Mouse (Mus musculus): Measurements from ENCODE around the gene Prph. TPM values are rescaled to one million over a fixed set of nuclear protein-coding genes. Genes with fewer than 3 reads are reported as not detected.

The Prph gene
- polyA plus RNA-seq, 1 experiment, result 37.7 TPM

DNA sequence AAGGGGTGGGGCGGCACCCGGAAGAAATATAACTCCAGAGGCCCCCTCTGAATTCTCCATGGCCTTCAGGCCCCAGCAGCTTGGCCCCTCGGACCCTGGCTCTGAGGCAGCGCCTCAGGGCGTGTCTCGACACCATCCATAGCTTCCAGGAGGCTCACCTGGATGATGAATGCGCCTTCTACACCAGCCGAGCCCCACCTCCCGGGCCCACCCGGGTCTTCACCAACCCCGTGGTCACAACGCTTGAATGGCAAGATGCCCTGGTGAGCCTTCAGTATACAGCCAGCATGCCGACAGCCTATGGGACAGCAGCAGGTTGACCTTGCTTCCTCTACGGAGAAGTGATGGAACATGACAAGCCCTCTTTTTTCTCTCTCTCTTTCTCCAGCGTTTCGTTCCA lies 27.9 kb downstream of the Prph start:
- TF ChIP-seq CTCF (IDR thresholded peaks at IDR 0.05; ENCODE audit: borderline replicate concordance, insufficient read depth, low read depth, low read length) (no peak), POLR2A (IDR thresholded peaks at IDR 0.05; ENCODE audit: borderline replicate concordance, insufficient read depth, low read length) (no peak)
- Histone ChIP-seq H3K4me1 (ENCODE audit: control insufficient read depth, insufficient read depth, low read length) (no peaks in the 10 kb centered on the region), H3K27ac (ENCODE audit: insufficient read depth, low read length) (no peak overlapping the region), H3K4me3 (replicated peaks; ENCODE audit: insufficient read depth, low read depth, low read length) (no peak overlapping the region), H3K27me3 (ENCODE audit: control insufficient read depth, insufficient read depth, low read length) (no peaks in the 10 kb centered on the region; the same call in 1 of the 2 replicates)
- DNase-seq, result no peak
- 87% methylated on average over 16 of the region's 16 CpGs for WGBS

DNA sequence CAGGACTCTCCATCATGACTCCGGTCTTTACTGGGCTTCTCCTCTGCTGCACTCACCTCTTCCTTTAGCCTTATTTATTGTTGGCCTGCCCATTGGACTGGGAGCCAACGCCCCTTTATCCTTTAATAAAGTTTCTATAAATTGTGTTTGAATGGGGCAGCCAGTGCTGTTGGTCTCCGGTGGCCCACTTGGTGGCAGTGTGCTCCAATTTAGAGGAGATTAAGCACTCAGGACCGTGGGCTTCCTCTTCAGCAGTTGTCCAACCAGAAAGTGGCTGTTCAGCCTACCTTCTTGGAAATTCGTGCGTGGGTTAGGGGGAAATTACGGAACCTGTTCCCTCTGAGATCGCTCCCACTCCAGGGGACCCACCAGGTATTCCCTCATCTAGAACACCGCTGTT lies 28.3 kb downstream of the Prph start:
- H3K27me3 ChIP-seq (ENCODE audit: control insufficient read depth, insufficient read depth, low read length), result no peaks in the 10 kb centered on the region; the same call in 1 of the 2 replicates
- DNase-seq, result peak; percentile 19 to 28
- no peak overlapping the region for H3K4me3 ChIP-seq (replicated peaks; ENCODE audit: insufficient read depth, low read depth, low read length)
- 65% methylated on average over 9 of the region's 9 CpGs for WGBS
- no peak for TF ChIP-seq POLR2A (IDR thresholded peaks at IDR 0.05; ENCODE audit: borderline replicate concordance, insufficient read depth, low read length)
- peak; percentile 65; the same call in 1 of the 2 replicates for TF ChIP-seq CTCF (IDR thresholded peaks at IDR 0.05; ENCODE audit: borderline replicate concordance, insufficient read depth, low read depth, low read length)
- H3K4me1 ChIP-seq (ENCODE audit: control insufficient read depth, insufficient read depth, low read length), result no peaks in the 10 kb centered on the region
- no peak overlapping the region for H3K27ac ChIP-seq (ENCODE audit: insufficient read depth, low read length)

DNA sequence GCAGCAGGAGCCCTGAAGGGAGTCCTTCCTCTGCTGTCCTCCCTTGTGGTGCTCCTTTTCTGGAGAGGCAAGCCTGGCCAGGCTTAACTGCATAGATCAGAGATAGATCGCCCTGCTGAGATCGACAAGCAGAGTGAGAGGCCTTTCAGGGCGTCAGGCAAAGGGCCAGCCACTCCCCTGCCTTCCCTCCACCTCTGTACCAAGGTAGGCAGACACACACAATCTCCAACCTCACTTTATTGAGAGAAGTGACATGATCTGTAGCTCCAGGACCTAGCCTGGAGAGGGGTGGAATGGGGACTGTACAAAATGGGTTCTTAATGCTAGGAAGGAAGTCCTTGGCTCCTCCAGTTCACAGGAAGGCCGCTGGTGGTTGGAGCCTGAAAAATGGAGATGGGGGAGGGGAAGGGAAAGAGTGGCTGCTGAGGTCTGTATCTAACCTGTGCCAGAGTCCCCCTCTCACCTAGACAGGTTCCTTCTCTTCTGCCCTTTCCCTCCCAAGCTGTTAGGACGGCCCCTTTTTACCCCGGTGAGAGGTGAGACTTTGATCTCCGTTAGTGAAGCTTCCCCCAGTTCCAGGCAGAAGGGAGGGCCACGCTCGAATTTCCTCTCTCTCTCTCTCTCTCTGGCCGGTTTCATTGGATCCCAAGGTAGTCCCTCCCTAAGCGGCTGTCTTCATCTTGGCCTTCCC lies 29.0 kb downstream of the Prph start:
- Histone ChIP-seq H3K4me3 (replicated peaks; ENCODE audit: insufficient read depth, low read depth, low read length) (no peak overlapping the region), H3K27ac (ENCODE audit: insufficient read depth, low read length) (no peak overlapping the region), H3K4me1 (ENCODE audit: control insufficient read depth, insufficient read depth, low read length) (no peaks in the 10 kb centered on the region), H3K27me3 (ENCODE audit: control insufficient read depth, insufficient read depth, low read length) (peaks cover under 1% of the 10 kb centered on the region; the same call in 1 of the 2 replicates)
- no peak for TF ChIP-seq POLR2A (IDR thresholded peaks at IDR 0.05; ENCODE audit: borderline replicate concordance, insufficient read depth, low read length)
- TF ChIP-seq CTCF (IDR thresholded peaks at IDR 0.05; ENCODE audit: borderline replicate concordance, insufficient read depth, low read depth, low read length), result no peak
- WGBS, result 29% methylated on average over 11 of the region's 11 CpGs
- DNase-seq, result no peak

DNA sequence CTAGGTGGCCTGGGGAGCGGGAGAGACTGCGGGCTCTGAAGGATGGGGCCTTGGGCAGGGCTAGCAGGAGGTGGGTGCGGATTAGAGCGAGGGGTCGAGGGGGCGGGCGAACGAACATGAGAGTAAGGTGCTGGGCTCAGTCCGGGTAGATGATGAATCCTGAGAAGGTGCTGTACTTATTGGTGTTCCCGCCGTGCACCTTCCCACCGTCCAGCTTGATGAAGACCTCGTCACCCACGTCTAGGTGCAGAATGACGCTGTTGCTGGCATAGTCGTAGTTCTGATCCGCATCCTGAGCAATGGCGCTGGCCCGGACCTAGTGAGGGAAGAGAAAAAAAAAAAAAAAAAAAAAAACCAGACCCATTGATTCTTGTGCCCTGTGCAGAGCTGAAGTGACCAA lies 29.6 kb downstream of the Prph start:
- Histone ChIP-seq H3K27me3 (ENCODE audit: control insufficient read depth, insufficient read depth, low read length) (peaks cover 3% of the 10 kb centered on the region; the same call in 1 of the 2 replicates), H3K4me1 (ENCODE audit: control insufficient read depth, insufficient read depth, low read length) (no peaks in the 10 kb centered on the region), H3K4me3 (replicated peaks; ENCODE audit: insufficient read depth, low read depth, low read length) (no peak overlapping the region), H3K27ac (ENCODE audit: insufficient read depth, low read length) (no peak overlapping the region)
- no peak for TF ChIP-seq CTCF (IDR thresholded peaks at IDR 0.05; ENCODE audit: borderline replicate concordance, insufficient read depth, low read depth, low read length)
- no peak for TF ChIP-seq POLR2A (IDR thresholded peaks at IDR 0.05; ENCODE audit: borderline replicate concordance, insufficient read depth, low read length)
- 32% methylated on average over 19 of the region's 19 CpGs for WGBS
- no peak for DNase-seq

DNA sequence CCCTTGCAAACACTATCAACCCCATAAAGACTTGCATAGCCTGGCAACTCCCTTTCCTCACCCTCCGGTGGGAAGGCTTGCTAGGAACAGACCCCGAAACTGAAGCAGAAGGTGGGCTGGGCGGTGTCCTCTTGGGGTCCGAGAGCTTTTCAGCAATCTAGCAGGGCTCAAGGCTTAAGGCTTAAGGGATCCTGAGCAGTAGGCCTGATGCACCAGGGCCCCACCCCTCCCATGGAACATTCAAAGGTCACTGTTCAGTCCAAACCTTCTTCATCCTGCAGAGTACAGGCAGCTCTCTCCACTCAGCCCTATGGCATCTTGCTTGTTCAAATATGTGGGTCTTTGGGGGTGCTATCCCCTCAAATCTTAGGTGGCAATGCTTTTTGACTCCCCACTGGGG lies 31.0 kb downstream of the Prph start:
- no peaks in the 10 kb centered on the region for H3K4me1 ChIP-seq (ENCODE audit: control insufficient read depth, insufficient read depth, low read length)
- DNase-seq, result no peak
- H3K4me3 ChIP-seq (replicated peaks; ENCODE audit: insufficient read depth, low read depth, low read length), result no peak overlapping the region
- peaks cover 3% of the 10 kb centered on the region; the same call in 1 of the 2 replicates for H3K27me3 ChIP-seq (ENCODE audit: control insufficient read depth, insufficient read depth, low read length)
- TF ChIP-seq CTCF (IDR thresholded peaks at IDR 0.05; ENCODE audit: borderline replicate concordance, insufficient read depth, low read depth, low read length), result no peak
- no peak for TF ChIP-seq POLR2A (IDR thresholded peaks at IDR 0.05; ENCODE audit: borderline replicate concordance, insufficient read depth, low read length)
- 81% methylated on average over 4 of the region's 4 CpGs for WGBS
- H3K27ac ChIP-seq (ENCODE audit: insufficient read depth, low read length), result no peak overlapping the region

DNA sequence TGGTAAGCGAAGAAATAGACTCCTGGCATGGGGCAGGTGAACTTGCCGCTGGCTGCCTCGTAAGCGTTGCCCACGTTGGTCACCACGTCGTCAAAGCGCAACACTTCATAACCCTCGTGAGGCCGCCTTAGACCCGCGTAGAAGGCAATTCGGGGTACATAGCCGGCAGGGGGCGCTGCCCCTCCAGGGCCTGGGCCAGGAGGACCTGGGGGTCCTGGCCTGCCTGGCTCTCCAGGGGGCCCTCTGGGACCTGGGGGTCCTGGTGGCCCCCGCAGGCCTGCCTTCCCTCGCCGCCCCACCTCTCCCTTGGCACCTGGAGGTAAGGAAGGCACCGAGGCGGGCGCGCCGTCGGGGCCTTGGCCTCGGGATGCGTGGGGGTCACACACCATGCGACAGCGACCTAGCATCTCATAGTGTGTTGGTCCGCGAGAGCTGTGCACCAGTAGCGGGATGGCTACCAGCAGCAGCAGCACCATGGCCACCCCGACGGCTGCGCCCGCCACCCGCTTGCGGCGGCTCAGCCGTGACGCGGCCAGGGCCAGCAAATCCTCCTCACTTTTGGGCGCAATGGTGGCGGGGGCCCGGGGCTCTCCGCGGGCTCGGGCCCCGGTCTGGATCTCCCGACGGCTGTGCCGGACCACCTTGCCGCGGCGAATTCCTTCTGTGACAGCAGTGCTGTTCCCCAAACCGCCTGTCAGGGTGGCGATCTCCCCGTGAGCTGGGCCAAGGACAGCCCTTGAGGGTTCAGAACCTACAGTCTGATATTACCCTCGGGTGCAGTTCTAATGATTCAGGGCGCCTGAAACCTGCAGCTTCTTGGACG lies 32.5 kb downstream of the Prph start, which contains the start of gene C1ql4:
Gene C1ql4 (minus strand): TSS at position 565 of the 823 bp plus-strand sequence.
- 8% methylated on average over 60 of the region's 60 CpGs for WGBS
- peaks cover 3% of the 10 kb centered on the region; the same call in 1 of the 2 replicates for H3K27me3 ChIP-seq (ENCODE audit: control insufficient read depth, insufficient read depth, low read length)
- no peak within 1 kb of the TSS for H3K27ac ChIP-seq (ENCODE audit: insufficient read depth, low read length)
- no peak within 1 kb of the TSS for H3K4me3 ChIP-seq (replicated peaks; ENCODE audit: insufficient read depth, low read depth, low read length)
- TF ChIP-seq POLR2A (IDR thresholded peaks at IDR 0.05; ENCODE audit: borderline replicate concordance, insufficient read depth, low read length) (no peak), CTCF (IDR thresholded peaks at IDR 0.05; ENCODE audit: borderline replicate concordance, insufficient read depth, low read depth, low read length) (no peak)
- no peaks in the 10 kb centered on the region for H3K4me1 ChIP-seq (ENCODE audit: control insufficient read depth, insufficient read depth, low read length)
- no peak for DNase-seq

DNA sequence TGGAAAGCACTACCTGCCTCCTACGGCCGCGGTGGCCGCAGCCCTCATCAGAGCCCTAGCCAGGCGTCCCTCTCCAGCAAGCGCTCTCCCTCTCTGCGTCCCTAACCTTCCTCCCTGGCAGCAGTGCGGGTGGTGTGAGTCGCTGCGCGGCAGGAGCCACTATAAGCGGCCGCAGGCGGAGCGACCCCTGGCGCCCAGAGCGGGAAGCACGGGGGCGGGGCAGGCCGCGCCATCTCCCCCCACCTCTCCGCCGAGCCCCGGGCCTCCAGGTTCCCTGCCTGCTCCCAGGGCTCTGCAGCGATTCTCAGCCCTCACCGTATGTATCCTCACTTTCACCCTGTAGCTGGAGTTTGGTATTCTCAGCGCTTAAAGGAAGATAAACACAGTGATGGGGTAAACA lies 33.3 kb downstream of the Prph start:
- Histone ChIP-seq H3K4me1 (ENCODE audit: control insufficient read depth, insufficient read depth, low read length) (no peaks in the 10 kb centered on the region), H3K4me3 (replicated peaks; ENCODE audit: insufficient read depth, low read depth, low read length) (no peak overlapping the region), H3K27me3 (ENCODE audit: control insufficient read depth, insufficient read depth, low read length) (peaks cover 3% of the 10 kb centered on the region; the same call in 1 of the 2 replicates), H3K27ac (ENCODE audit: insufficient read depth, low read length) (no peak overlapping the region)
- under 1% methylated on average over 27 of the region's 27 CpGs for WGBS
- peak; percentile 59 to 65 for DNase-seq
- TF ChIP-seq CTCF (IDR thresholded peaks at IDR 0.05; ENCODE audit: borderline replicate concordance, insufficient read depth, low read depth, low read length) (peak; percentile 62), POLR2A (IDR thresholded peaks at IDR 0.05; ENCODE audit: borderline replicate concordance, insufficient read depth, low read length) (no peak)

All from cerebellum, adult 2 months (tissue).